Mouse (Mus musculus) liver, embryonic 16.5 days (tissue): ENCODE measurements around the gene Gcnt4. TPM values are rescaled to one million over a fixed set of nuclear protein-coding genes. Genes with fewer than 3 reads are reported as not detected.

ENCODE experiments used
- ATAC-seq: fragments of 200-750 bp; cut with Nextera tagmentation; 2 replicates; pipeline ENCODE4 v1.8.0; 2017; ENCODE audit warnings: low read depth, mild to moderate bottlenecking, moderate number of reproducible peaks, moderate library complexity
- H3K27ac ChIP-seq: fragments of 300-500 bp; sonication (generic); 2 replicates; pipeline ENCODE4 v1.5.1; 2014; ENCODE audit warnings: mild to moderate bottlenecking, low read length
- H3K27me3 ChIP-seq: fragments of 300-500 bp; sonication (generic); 2 replicates; pipeline ENCODE4 v1.6.1; 2014; ENCODE audit warnings: low read depth, low read length, mixed read lengths; ENCODE audit not compliant: control insufficient read depth, insufficient read depth
- H3K36me3 ChIP-seq: fragments of 300-500 bp; sonication (generic); 2 replicates; pipeline ENCODE4 v1.6.1; 2014; ENCODE audit warnings: mild to moderate bottlenecking; ENCODE audit not compliant: control insufficient read depth, insufficient read depth
- H3K4me1 ChIP-seq: fragments of 300-500 bp; sonication (generic); 2 replicates; pipeline ENCODE4 v1.6.1; 2014; ENCODE audit warnings: low read depth, low read length, mixed read lengths; ENCODE audit not compliant: control insufficient read depth
- H3K4me2 ChIP-seq: fragments of 300-500 bp; sonication (generic); 2 replicates; pipeline ENCODE4 v1.6.1; 2014; ENCODE audit warnings: low read depth, low read length, mixed read lengths
- H3K4me3 ChIP-seq: fragments of 300-500 bp; sonication (generic); 2 replicates; pipeline ENCODE4 v1.5.1; 2014; ENCODE audit warnings: low read depth, mild to moderate bottlenecking, low read length
- H3K9ac ChIP-seq: fragments of 300-500 bp; sonication (generic); 2 replicates; pipeline ENCODE4 v1.6.1; 2014; ENCODE audit warnings: low read depth, low read length
- H3K9me3 ChIP-seq: fragments of 300-500 bp; sonication (generic); replicated peaks from 2 replicates; pipeline ENCODE4 v1.6.1; 2016; ENCODE audit warnings: low read length; ENCODE audit not compliant: control insufficient read depth
- WGBS: fragments of 180-500 bp; shearing (Covaris S2); extraction: QIAGEN DNeasy Blood & Tissue Kit; methylation state at CpG from one replicate; pipeline ENCODE4 v1.1.7; 2014; ENCODE audit not compliant: insufficient replicate concordance; 5-methylcytosine and 5-hydroxymethylcytosine counted together
- polyA plus RNA-seq: library from polyadenylated mRNA; unstranded; fragments of >200 nt; fragmentation: Nextera tagmentation; extraction: Ambion mirVana; gene quantifications from 2 replicates; pipeline ENCODE4 v1.2.1, GENCODE M21; 2015

Gene Gcnt4
- polyA plus RNA-seq, 1 experiment from 2014 or later: 1.5 TPM

DNA sequence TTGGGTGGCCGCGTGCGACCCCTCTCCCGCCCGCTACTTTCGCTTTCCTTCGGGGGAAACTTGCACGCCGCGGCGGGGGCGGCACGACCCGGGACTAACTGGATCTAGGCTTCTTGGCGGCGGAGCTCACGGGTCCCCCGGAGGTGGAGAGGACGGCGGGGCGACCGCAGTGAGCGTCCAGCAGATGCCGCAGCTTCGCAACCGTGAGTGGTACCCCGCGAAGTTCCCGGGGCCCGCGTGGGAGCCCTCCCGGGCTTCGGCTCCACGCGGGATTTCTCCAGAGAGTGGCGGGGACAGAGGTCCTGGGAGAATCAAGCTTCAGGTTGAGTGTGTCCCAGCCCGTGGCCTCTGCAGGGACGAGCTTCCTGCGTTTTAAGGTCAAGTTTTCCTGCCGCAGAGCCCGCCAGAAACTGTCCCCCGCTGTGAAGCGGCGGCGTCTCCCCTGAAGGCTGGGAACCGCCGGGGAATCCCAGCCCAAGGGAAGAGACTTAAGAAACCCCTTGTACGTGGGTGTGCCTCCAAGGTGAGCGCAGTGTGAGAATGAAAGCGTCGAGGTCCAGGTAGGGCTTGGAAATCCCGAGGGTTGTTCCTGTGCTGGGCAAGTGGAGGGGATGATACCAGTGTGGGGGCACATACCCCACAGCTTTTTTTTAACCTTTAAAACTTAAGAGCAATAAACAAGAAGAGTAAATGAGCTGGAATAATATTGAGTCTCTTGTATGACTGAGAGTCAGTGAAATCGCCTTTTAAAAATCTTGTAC is 676 bp downstream of the Gcnt4 start:
- Histone ChIP-seq H3K4me2 (peak overlapping the region; percentile 59), H3K27ac (no peak overlapping the region), H3K9ac (peak overlapping the region; percentile 53), H3K9me3 (no peaks in the 10 kb centered on the region), H3K36me3 (no peaks in the 10 kb centered on the region), H3K4me1 (no peaks in the 10 kb centered on the region), H3K27me3 (peaks cover 30% of the 10 kb centered on the region), H3K4me3 (peak overlapping the region; percentile 65)
- peak; percentile 35 for ATAC-seq
- 1% methylated on average over 53 of the region's 53 CpGs for WGBS

DNA sequence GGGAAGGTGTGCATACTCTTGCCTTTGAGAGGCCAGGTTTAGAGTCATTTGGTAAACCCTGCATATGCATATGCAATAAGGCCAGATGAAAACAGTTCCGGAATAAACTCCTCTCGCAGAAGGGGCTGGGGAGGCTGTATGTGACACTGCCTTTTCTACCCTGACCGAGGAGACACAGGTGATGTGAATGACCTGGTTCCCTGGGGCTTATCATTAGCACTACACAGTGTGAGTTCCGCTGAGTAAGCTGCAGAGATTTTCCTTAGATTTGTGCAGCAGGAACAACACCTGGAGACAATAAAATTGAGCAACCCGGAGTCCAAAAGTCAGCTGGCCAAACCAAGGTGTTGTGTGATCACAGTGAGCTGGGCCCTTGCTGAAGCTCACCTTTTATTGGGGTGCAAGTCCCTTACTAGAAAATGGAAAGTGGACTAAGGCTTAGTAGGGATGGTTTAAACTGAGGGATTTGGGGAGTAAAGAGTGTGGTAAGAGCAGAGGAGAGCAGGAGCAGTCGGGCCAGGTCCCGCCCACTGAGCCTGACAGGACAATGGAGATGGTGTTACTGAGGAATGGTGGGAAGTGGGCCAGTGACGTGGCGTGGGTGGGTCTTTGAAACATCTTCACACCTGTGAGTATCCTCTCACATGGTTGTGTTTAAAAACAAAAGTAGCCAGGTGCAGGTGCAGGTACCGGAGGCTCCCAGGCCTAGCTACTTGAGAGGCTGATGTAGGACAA is 1.7 kb downstream of the Gcnt4 start:
- Histone ChIP-seq H3K4me2 (peak overlapping the region; percentile 59), H3K27me3 (peaks cover 30% of the 10 kb centered on the region), H3K27ac (no peak overlapping the region), H3K4me1 (no peaks in the 10 kb centered on the region), H3K9ac (no peak overlapping the region), H3K36me3 (no peaks in the 10 kb centered on the region), H3K4me3 (peak overlapping the region; percentile 65; the same call in 1 of the 2 replicates), H3K9me3 (no peaks in the 10 kb centered on the region)
- no peak for ATAC-seq
- 49% methylated on average over 10 of the region's 10 CpGs for WGBS

DNA sequence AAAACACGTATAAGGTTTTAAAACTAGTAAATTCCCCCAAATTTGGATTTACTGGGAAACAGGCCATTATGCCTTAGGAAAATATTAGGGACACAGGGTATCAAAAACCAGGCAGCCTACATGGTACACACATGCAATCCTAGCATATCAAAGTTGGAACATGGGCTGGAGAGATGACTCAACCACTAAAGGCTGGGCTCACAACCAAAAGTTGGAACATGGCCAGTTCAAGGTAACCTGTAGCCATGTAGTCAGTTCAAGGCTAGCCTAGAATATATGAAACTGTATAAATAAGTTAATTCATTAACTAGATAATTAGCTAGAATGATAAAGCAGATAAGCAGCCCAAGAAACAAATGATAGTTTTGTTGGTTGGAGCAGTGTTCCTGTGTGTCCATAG is 3.3 kb downstream of the Gcnt4 start:
- Histone ChIP-seq H3K4me1 (no peaks in the 10 kb centered on the region), H3K4me3 (no peak overlapping the region), H3K9me3 (no peaks in the 10 kb centered on the region), H3K36me3 (no peaks in the 10 kb centered on the region), H3K27me3 (peaks cover 30% of the 10 kb centered on the region), H3K9ac (no peak overlapping the region), H3K4me2 (no peak overlapping the region), H3K27ac (no peak overlapping the region)
- WGBS: 68% methylated on average over 1 of the region's 1 CpGs
- no peak for ATAC-seq

DNA sequence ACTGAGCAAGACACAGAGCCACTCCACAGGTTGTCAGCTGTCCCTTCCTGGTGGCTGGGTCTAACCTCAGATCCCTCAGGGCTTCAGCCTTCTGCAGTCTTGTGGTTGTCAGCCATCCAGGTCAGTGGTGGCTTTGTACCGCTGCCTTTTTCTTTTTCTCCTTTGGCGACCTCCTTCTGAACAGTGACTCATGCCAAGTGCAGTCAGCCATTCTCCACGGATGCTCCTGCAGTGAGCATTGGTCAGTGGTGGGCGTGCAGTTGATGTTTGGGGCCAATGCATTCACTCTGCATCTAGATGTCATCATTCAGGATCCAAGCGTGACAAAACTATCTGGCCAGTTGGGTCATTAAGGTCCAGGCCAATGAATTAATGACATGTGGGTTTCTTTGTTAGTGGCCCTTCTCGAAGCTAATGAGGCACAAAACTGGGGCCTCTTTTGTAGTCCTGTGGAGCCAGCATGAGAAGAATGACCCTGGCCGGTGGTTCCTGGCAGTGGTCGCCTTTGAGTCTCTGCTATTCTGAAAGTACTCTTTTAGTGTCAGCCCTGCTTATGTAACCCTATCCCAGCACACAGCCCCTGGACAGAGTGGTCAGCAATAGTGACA is 4.0 kb downstream of the Gcnt4 start:
- Histone ChIP-seq H3K4me3 (no peak overlapping the region), H3K36me3 (no peaks in the 10 kb centered on the region), H3K9ac (no peak overlapping the region), H3K9me3 (no peaks in the 10 kb centered on the region), H3K4me2 (no peak overlapping the region), H3K27me3 (peaks cover 30% of the 10 kb centered on the region), H3K27ac (no peak overlapping the region), H3K4me1 (no peaks in the 10 kb centered on the region)
- no peak for ATAC-seq
- WGBS: 42% methylated on average over 8 of the region's 8 CpGs

DNA sequence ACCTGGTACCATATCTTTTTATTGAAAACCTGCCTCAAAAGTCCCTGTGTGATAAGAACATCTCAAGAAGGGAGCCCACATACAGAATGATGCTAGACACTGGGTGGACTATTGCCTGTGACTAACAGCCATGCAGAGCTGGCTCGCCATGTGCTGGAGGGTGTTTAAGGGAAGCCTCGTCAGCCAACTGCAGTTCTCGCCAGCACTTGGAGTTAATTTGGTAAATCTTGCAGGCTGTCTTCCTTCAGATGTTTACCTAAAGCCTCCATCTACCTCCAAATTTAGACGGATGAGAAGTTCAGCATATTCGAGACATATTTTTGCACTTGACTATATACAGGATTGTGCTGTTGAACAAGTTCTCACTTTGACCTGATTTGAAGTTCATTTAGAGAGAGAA is 8.3 kb downstream of the Gcnt4 start:
- no peaks in the 10 kb centered on the region for H3K36me3 ChIP-seq
- no peak overlapping the region for H3K4me3 ChIP-seq
- no peaks in the 10 kb centered on the region for H3K27me3 ChIP-seq
- no peak overlapping the region for H3K27ac ChIP-seq
- H3K4me1 ChIP-seq: no peaks in the 10 kb centered on the region
- 63% methylated on average over 5 of the region's 5 CpGs for WGBS
- no peak overlapping the region for H3K9ac ChIP-seq
- no peaks in the 10 kb centered on the region for H3K9me3 ChIP-seq
- H3K4me2 ChIP-seq: no peak overlapping the region
- ATAC-seq: no peak

DNA sequence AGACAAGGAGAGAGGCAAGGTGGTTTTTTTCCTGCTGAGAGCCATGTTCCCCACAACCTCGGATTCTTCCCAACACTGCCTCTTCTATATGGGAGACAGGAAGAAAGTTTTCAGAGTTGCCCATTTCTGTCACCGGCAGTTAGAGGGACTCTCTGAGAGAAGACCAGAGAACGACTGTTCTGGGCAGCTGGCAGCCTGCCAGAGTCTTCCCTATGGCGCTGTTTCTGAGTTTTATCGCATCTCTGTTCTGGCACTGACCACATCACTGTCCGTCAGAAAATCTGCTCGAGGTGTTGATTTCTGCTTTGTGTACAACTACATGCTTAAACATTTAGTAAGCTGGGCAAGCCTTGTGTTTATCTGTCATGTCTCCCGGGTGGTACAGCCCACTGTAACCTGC is 8.9 kb downstream of the Gcnt4 start:
- H3K9ac ChIP-seq: no peak overlapping the region
- ATAC-seq: no peak
- no peaks in the 10 kb centered on the region for H3K4me1 ChIP-seq
- H3K27me3 ChIP-seq: no peaks in the 10 kb centered on the region
- no peak overlapping the region for H3K4me2 ChIP-seq
- no peak overlapping the region for H3K27ac ChIP-seq
- no peaks in the 10 kb centered on the region for H3K36me3 ChIP-seq
- WGBS: 50% methylated on average over 8 of the region's 8 CpGs
- H3K9me3 ChIP-seq: no peaks in the 10 kb centered on the region
- no peak overlapping the region for H3K4me3 ChIP-seq

DNA sequence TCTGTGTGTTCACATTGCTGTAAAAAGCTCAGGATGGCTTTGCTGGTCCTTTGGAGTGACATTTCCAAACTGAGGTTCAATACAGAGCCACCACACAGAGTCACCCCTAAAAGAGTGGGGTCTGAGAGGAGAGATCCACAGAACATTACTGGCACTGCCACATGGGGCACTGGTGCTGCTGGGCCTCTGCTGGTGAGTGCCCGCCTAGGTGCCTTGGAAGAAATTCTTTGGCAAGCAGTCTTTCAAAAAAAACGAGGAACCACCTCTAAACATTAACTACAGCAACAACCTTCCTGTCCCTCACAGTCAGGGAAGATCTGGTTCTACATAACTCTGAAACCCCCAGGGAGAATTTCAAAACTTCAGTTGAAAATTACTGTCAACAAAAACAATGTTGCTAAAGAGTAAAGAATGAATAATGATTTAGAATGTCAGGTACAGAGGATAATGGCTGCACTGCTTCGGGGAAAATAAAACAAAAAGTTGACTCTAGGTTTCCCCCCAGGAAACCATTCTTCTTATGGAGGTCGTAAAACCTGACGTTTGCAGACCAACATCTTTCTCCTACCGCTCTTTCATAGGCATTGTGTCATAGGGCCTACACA is 11.8 kb downstream of the Gcnt4 start:
- Histone ChIP-seq H3K4me3 (no peak overlapping the region), H3K4me2 (no peak overlapping the region), H3K4me1 (no peaks in the 10 kb centered on the region), H3K9ac (no peak overlapping the region), H3K27ac (no peak overlapping the region), H3K36me3 (no peaks in the 10 kb centered on the region), H3K9me3 (no peaks in the 10 kb centered on the region), H3K27me3 (no peaks in the 10 kb centered on the region)
- ATAC-seq: no peak
- WGBS: 39% methylated on average over 6 of the region's 6 CpGs

DNA sequence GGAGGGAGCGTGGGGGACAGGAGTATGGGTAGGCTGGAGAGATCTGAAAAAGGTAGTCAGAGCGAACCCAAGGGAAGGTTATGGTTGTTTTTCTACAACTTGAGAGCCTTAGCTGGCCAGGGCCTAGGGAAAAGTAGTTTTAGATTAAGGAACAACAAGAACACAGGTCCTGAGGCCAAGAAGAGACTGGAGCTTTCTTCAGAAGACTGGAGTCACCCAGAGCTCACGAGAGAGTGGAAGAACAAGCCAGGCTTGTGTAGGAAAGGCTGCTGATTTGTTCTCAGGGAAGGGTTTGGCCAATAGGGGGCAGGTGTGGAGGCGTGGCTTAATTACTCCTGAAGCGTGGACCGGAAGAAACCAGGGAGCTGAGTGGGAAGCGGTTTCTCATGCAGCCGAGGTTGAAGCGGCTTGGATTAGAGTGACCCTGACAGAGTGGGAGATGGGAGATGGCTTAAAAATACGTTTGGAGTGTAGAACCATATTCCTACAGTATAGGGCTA is 12.6 kb downstream of the Gcnt4 start:
- Histone ChIP-seq H3K4me2 (no peak overlapping the region), H3K27ac (no peak overlapping the region), H3K9me3 (no peaks in the 10 kb centered on the region), H3K27me3 (no peaks in the 10 kb centered on the region), H3K4me3 (no peak overlapping the region), H3K9ac (no peak overlapping the region), H3K36me3 (no peaks in the 10 kb centered on the region), H3K4me1 (no peaks in the 10 kb centered on the region)
- WGBS: 61% methylated on average over 10 of the region's 10 CpGs
- ATAC-seq: no peak
